Mouse (Mus musculus): ENCODE results near the gene Lim2. TPM values are rescaled to one million over a fixed set of nuclear protein-coding genes. Genes with fewer than 3 reads are reported as not detected.
"Not testable (repeated sequence)": the region's sequence is repeated elsewhere in the genome, so short reads cannot be mapped to it uniquely, and the experiment has no call there.

Lim2 gene
- total and polyA plus RNA-seq, 3 experiments: not detected

- no peaks in the 10 kb centered on the region for H3K79me2 ChIP-seq (ENCODE audit: control insufficient read depth, insufficient read depth, low read length, poor library complexity)
- H3K36me3 ChIP-seq (ENCODE audit: control insufficient read depth in 1 of 2, insufficient read depth in 2 of 2, low read length in 2 of 2): no peaks in the 10 kb centered on the region
- H3K4me3 ChIP-seq (ENCODE audit: control insufficient read depth in 1 of 2, insufficient read depth in 1 of 2, low read depth in 2 of 2, low read length in 2 of 2): no peak within 1 kb of the TSS
- no peak within 1 kb of the TSS for H3K27ac ChIP-seq (ENCODE audit: control insufficient read depth, low read depth, low read length)
- no peaks in the 10 kb centered on the region for H3K4me1 ChIP-seq (ENCODE audit: control insufficient read depth in 1 of 2, insufficient read depth in 2 of 2, low read length in 2 of 2)
- H3K9me3 ChIP-seq (replicated peaks; ENCODE audit: insufficient read depth, low read length): no peaks in the 10 kb centered on the region
- TF ChIP-seq MYC (IDR thresholded peaks at IDR 0.05; ENCODE audit: low read depth, low read length) (no peak), POLR2A (IDR thresholded peaks at IDR 0.05; ENCODE audit: control insufficient read depth in 1 of 2, insufficient read depth in 1 of 2, low read depth in 1 of 2, low read length in 2 of 2, poor library complexity in 1 of 2) (no peak), MEF2A (IDR thresholded peaks at IDR 0.05; ENCODE audit: extremely low read depth, insufficient replicate concordance, low read depth, low read length, poor library complexity, severe bottlenecking) (no peak), ELF1 (IDR thresholded peaks at IDR 0.05; ENCODE audit: low read depth, low read length) (no peak), JUND (IDR thresholded peaks at IDR 0.05; ENCODE audit: low read depth, low read length) (no peak), TBP (IDR thresholded peaks at IDR 0.05; ENCODE audit: low read depth, low read length) (no peak), RCOR1 (IDR thresholded peaks at IDR 0.05; ENCODE audit: low read depth, low read length) (no peak), NELFE (IDR thresholded peaks at IDR 0.05; ENCODE audit: low read depth, low read length) (no peak), MAZ (IDR thresholded peaks at IDR 0.05; ENCODE audit: low read depth, low read length) (no peak), MAX (IDR thresholded peaks at IDR 0.05; ENCODE audit: low read length) (no peak), GABPA (IDR thresholded peaks at IDR 0.05; ENCODE audit: low read depth, low read length) (no peak), KAT2A (conservative IDR thresholded peaks at IDR 0.05; ENCODE audit: low read depth, low read length) (no peak), UBTF (IDR thresholded peaks at IDR 0.05; ENCODE audit: borderline replicate concordance, insufficient read depth, low read depth, low read length) (no peak), CHD2 (IDR thresholded peaks at IDR 0.05; ENCODE audit: low read length) (no peak), EP300 (IDR thresholded peaks at IDR 0.05; ENCODE audit: low read depth in 1 of 2, low read length in 2 of 2) (no peak)
- no peak within 1 kb of the TSS for H3K9ac ChIP-seq (ENCODE audit: control insufficient read depth, low read depth, low read length, poor library complexity, severe bottlenecking)
- no peaks in the 10 kb centered on the region for H3K27me3 ChIP-seq (ENCODE audit: control insufficient read depth in 1 of 2, insufficient read depth in 2 of 2, low read length in 2 of 2)
- no peak for DNase-seq (ENCODE audit: low read depth, low spot score)
These were observed 19.3 kb upstream of the Lim2 start, which contains the start of gene Siglecg for GRCm38 (mm10) chr7:43408131-43408553. Siglecg (plus strand) TSS chr7:43408204.

DNA sequence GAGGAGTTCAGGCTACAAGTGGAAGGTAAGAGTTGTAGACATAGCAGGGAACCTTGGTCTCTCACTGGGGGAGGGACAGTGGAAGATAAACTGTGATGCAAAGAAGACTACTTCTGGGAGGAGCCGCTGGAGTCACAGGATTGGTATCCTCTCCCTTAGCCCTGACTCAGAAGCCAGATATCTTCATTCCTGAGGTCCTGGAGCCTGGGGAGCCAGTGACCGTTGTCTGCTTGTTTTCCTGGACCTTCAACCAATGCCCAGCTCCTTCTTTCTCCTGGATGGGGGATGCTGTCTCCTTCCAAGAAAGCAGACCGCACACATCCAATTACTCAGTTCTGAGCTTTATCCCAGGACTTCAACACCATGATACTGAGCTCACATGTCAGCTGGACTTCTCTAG is 18.4 kb upstream of the Lim2 start:
- H3K79me2 ChIP-seq (ENCODE audit: control insufficient read depth, insufficient read depth, low read length, poor library complexity): no peaks in the 10 kb centered on the region
- H3K9ac ChIP-seq (ENCODE audit: control insufficient read depth, low read depth, low read length, poor library complexity, severe bottlenecking): no peak overlapping the region
- no peak for DNase-seq (ENCODE audit: low read depth, low spot score)
- H3K4me3 ChIP-seq (ENCODE audit: control insufficient read depth in 1 of 2, insufficient read depth in 1 of 2, low read depth in 2 of 2, low read length in 2 of 2): no peak overlapping the region
- TF ChIP-seq CHD2 (IDR thresholded peaks at IDR 0.05; ENCODE audit: low read length) (no peak), ZC3H11A (IDR thresholded peaks at IDR 0.05; ENCODE audit: low read depth, low read length) (no peak), SIN3A (IDR thresholded peaks at IDR 0.05; ENCODE audit: low read length) (no peak), GATA1 (IDR thresholded peaks at IDR 0.05; ENCODE audit: low read depth, low read length) (no peak), ZMIZ1 (IDR thresholded peaks at IDR 0.05; ENCODE audit: low read depth, low read length) (no peak), GABPA (IDR thresholded peaks at IDR 0.05; ENCODE audit: low read depth, low read length) (no peak), CHD1 (IDR thresholded peaks at IDR 0.05; ENCODE audit: low read depth, low read length) (no peak), RAD21 (IDR thresholded peaks at IDR 0.05; ENCODE audit: low read depth, low read length) (no peak), MYB (IDR thresholded peaks at IDR 0.05; ENCODE audit: low read depth, low read length) (no peak), ETS1 (IDR thresholded peaks at IDR 0.05; ENCODE audit: low read depth, low read length) (no peak), TAL1 (IDR thresholded peaks at IDR 0.05; ENCODE audit: low read length) (no peak), TCF12 (IDR thresholded peaks at IDR 0.05; ENCODE audit: low read depth, low read length) (no peak), NRF1 (IDR thresholded peaks at IDR 0.05; ENCODE audit: insufficient read depth, low read depth, low read length, poor library complexity, severe bottlenecking) (no peak)
- no peaks in the 10 kb centered on the region for H3K36me3 ChIP-seq (ENCODE audit: control insufficient read depth in 1 of 2, insufficient read depth in 2 of 2, low read length in 2 of 2)
- H3K27me3 ChIP-seq (ENCODE audit: control insufficient read depth in 1 of 2, insufficient read depth in 2 of 2, low read length in 2 of 2): no peaks in the 10 kb centered on the region
- H3K9me3 ChIP-seq (replicated peaks; ENCODE audit: insufficient read depth, low read length): no peaks in the 10 kb centered on the region
- H3K27ac ChIP-seq (ENCODE audit: control insufficient read depth, low read depth, low read length): no peak overlapping the region
- no peaks in the 10 kb centered on the region for H3K4me1 ChIP-seq (ENCODE audit: control insufficient read depth in 1 of 2, insufficient read depth in 2 of 2, low read length in 2 of 2)

DNA sequence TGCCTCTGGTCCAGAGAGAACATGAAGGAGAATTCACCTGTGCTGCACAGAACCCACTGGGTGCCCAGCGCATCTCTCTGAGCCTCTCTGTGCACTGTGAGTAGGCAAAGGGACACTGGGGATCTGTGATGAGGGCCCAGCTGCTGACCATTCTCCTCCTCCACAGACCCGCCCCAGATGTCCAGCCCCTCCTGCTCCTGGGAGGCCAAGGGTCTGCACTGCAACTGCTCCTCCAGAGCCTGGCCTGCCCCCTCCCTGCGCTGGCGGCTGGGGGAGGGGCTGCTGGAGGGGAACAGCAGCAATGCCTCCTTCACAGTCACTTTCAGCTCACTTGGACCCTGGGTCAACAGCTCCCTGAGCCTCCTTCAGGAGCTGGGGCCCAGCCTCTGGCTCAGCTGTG is 15.7 kb upstream of the Lim2 start:
- not testable (repeated sequence) for DNase-seq (ENCODE audit: low read depth, low spot score); H3K79me2 ChIP-seq (ENCODE audit: control insufficient read depth, insufficient read depth, low read length, poor library complexity); H3K4me1 ChIP-seq (ENCODE audit: control insufficient read depth in 1 of 2, insufficient read depth in 2 of 2, low read length in 2 of 2); H3K27me3 ChIP-seq (ENCODE audit: control insufficient read depth in 1 of 2, insufficient read depth in 2 of 2, low read length in 2 of 2); H3K9ac ChIP-seq (ENCODE audit: control insufficient read depth, low read depth, low read length, poor library complexity, severe bottlenecking); H3K9me3 ChIP-seq (replicated peaks; ENCODE audit: insufficient read depth, low read length); H3K4me3 ChIP-seq (ENCODE audit: control insufficient read depth in 1 of 2, insufficient read depth in 1 of 2, low read depth in 2 of 2, low read length in 2 of 2); H3K27ac ChIP-seq (ENCODE audit: control insufficient read depth, low read depth, low read length); H3K36me3 ChIP-seq (ENCODE audit: control insufficient read depth in 1 of 2, insufficient read depth in 2 of 2, low read length in 2 of 2)

All from MEL (cell line).